Mouse (Mus musculus) kidney, embryonic 15.5 days (tissue): ENCODE results near the gene Pih1d2. TPM values are rescaled to one million over a fixed set of nuclear protein-coding genes. Genes with fewer than 3 reads are reported as not detected.

ENCODE experiments used
- ATAC-seq: fragments of 200-750 bp; cut with Nextera tagmentation; replicated peaks from 2 replicates; pipeline ENCODE4 v1.8.0; 2017; ENCODE audit warnings: moderate TSS enrichment; ENCODE audit not compliant: low FRiP score
- H3K27ac ChIP-seq: fragments of 300-500 bp; sonication (generic); 2 replicates; pipeline ENCODE4 v1.5.1; 2015; ENCODE audit warnings: mild to moderate bottlenecking, inconsistent platforms
- H3K27me3 ChIP-seq: fragments of 300-500 bp; sonication (generic); 2 replicates; pipeline ENCODE4 v1.6.1; 2015; ENCODE audit warnings: inconsistent platforms
- H3K36me3 ChIP-seq: fragments of 300-500 bp; sonication (generic); 2 replicates; pipeline ENCODE4 v1.6.1; 2015; ENCODE audit warnings: inconsistent platforms
- H3K4me1 ChIP-seq: fragments of 300-500 bp; sonication (generic); 2 replicates; pipeline ENCODE4 v1.6.1; 2015; ENCODE audit warnings: inconsistent platforms
- H3K4me2 ChIP-seq: fragments of 300-500 bp; sonication (generic); 2 replicates; pipeline ENCODE4 v1.6.1; 2015; ENCODE audit warnings: moderate library complexity, mild to moderate bottlenecking, inconsistent platforms
- H3K4me3 ChIP-seq: fragments of 300-500 bp; sonication (generic); replicated peaks from 2 replicates; pipeline ENCODE4 v1.5.1; 2015; ENCODE audit warnings: mild to moderate bottlenecking, inconsistent platforms
- H3K9ac ChIP-seq: fragments of 300-500 bp; sonication (generic); 2 replicates; pipeline ENCODE4 v1.6.1; 2015; ENCODE audit warnings: mild to moderate bottlenecking, inconsistent platforms
- H3K9me3 ChIP-seq: fragments of 300-500 bp; sonication (generic); replicated peaks from 2 replicates; pipeline ENCODE4 v1.6.1; 2016; ENCODE audit warnings: inconsistent platforms
- WGBS: fragments of 180-500 bp; shearing (Covaris S2); methylation state at CpG from one replicate; pipeline ENCODE4 v1.1.7; 2015; ENCODE audit warnings: mixed read lengths; 5-methylcytosine and 5-hydroxymethylcytosine counted together
- polyA plus RNA-seq: library from polyadenylated mRNA; unstranded; fragments of >200 nt; fragmentation: Nextera tagmentation; extraction: Ambion mirVana; gene quantifications from 2 replicates; pipeline ENCODE4 v1.2.1, GENCODE M21; 2015

Pih1d2 gene
- polyA plus RNA-seq, 1 experiment from 2014 or later: 4.9 TPM

DNA sequence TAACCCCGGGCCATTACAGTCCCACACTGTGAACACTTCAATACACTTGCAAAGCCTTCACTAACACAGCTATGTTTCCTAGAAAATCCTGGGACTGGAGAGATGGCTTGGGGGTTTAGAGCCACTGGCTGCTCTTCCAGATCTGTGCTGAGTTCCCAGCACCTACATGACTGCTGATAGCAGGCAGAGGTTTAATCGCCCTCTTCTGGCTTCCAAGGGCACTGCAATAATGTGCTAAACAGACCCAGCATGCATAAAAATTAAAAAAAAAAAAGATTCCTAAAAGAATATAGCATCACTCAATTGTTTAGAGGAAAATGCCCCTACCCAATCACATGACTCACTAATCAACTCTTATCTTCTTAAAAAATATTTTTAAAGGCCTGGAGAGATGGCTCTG is 15.9 kb downstream of the Pih1d2 start:
- no peaks in the 10 kb centered on the region for H3K27me3 ChIP-seq
- no peaks in the 10 kb centered on the region for H3K4me1 ChIP-seq
- 69% methylated on average over 2 of the region's 2 CpGs for WGBS
- H3K36me3 ChIP-seq: peaks cover 52% of the 10 kb centered on the region
- no peak overlapping the region for H3K4me2 ChIP-seq
- H3K27ac ChIP-seq: no peak overlapping the region
- H3K4me3 ChIP-seq: no peak overlapping the region
- no peak for ATAC-seq
- H3K9me3 ChIP-seq: no peaks in the 10 kb centered on the region
- no peak overlapping the region for H3K9ac ChIP-seq

DNA sequence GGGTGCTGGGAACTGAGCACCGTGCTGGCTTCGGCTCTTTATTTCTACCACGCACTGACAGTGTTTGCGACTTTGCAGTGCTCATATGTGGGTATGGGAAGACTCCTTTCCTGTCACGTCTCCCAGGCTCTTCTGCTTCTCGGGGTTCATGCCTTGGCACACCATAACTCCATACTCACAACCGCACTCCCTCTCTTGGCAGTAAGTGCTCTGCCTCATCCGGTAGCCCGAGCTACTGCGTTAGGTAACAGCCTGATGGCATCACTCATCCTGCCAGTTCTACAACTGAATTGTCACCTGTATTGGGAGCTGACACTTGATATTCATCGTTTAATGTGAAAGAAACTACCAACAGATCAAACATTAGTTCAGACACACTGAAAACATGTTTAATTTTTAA is 17.1 kb downstream of the Pih1d2 start:
- WGBS: 95% methylated on average over 11 of the region's 11 CpGs
- Histone ChIP-seq H3K27me3 (no peaks in the 10 kb centered on the region), H3K4me1 (no peaks in the 10 kb centered on the region), H3K9ac (no peak overlapping the region), H3K36me3 (peaks cover 64% of the 10 kb centered on the region), H3K9me3 (no peaks in the 10 kb centered on the region), H3K27ac (no peak overlapping the region), H3K4me3 (no peak overlapping the region), H3K4me2 (no peak overlapping the region)
- no peak for ATAC-seq

DNA sequence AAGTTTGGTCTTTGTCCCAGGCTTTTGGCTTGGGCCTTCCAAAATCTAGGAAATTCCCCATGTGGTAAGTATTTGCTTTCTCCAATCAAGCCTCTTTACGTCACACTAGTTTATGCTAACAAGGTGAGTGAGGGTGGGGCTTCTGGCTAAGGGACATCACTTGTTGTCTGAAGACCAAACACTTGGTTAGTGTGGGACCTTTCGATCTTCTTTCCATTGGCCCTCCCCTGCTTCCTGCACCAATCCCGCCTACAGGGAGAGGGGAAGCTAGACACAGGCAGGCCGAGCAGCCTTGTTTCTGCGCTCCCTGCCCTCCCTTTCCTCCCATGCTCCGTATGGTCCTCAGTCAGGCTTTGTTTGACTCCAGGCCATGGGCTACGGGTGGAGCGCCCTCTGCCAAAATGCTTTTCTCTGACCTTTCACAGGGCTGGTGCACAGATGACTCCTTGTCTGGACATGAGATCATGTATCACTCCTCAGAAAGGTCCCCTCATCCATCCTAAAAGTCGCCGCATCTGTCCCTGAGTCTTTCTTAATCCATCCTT is 29.8 kb downstream of the Pih1d2 start:
- Histone ChIP-seq H3K9me3 (no peaks in the 10 kb centered on the region), H3K4me1 (no peaks in the 10 kb centered on the region), H3K4me2 (no peak overlapping the region), H3K27me3 (no peaks in the 10 kb centered on the region), H3K36me3 (peaks cover 95% of the 10 kb centered on the region), H3K27ac (no peak overlapping the region), H3K4me3 (no peak overlapping the region), H3K9ac (no peak overlapping the region)
- ATAC-seq: no peak
- WGBS: 83% methylated on average over 10 of the region's 10 CpGs

DNA sequence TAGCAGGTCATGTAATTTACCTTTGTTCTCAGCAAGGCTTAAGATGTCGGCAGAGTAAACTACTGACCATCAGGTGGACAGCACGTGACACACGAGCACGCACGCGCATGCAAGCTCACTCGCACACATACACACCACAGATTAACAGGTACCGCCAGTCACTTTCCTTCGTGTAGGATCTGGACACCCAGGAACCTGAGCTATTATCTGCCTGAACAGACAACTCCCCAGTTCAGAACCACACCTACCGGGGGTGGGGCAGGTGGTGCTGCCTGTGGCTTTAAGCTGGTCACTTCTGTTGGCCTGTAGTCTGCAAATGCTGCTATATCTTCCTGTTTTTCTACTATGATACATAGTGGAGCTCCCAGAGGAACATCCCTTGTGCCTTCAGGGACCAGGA is 33.4 kb downstream of the Pih1d2 start:
- H3K4me3 ChIP-seq: no peak overlapping the region
- no peak overlapping the region for H3K4me2 ChIP-seq
- H3K27me3 ChIP-seq: no peaks in the 10 kb centered on the region
- no peaks in the 10 kb centered on the region for H3K4me1 ChIP-seq
- no peak overlapping the region for H3K27ac ChIP-seq
- H3K36me3 ChIP-seq: peaks cover 96% of the 10 kb centered on the region
- WGBS: 95% methylated on average over 10 of the region's 10 CpGs
- ATAC-seq: no peak
- H3K9ac ChIP-seq: no peak overlapping the region
- no peaks in the 10 kb centered on the region for H3K9me3 ChIP-seq

DNA sequence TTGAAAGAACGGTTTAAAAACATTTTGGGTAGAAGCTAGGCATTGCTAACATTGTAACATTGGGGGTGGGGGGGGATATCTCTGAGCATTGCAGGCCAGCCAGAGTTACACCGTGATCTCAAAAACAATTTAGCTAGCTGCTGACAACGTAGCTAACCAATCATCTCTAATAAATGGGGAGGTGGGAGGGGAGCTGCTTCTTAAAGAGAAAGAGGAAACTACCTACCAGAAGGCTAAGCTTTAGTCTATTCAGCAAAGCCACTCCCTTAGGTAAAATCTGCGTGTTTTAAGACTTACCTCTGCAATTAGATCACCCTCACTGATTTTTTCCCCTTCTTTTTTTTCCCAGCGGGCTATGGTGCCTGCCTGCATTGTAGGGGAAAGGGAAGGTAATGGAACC is 41.3 kb downstream of the Pih1d2 start:
- peak overlapping the region; percentile 79 for H3K4me3 ChIP-seq
- no peak for ATAC-seq
- peaks cover 42% of the 10 kb centered on the region for H3K36me3 ChIP-seq
- H3K4me1 ChIP-seq: peaks cover 17% of the 10 kb centered on the region
- H3K27ac ChIP-seq: peak overlapping the region; percentile 94
- H3K9ac ChIP-seq: peak overlapping the region; percentile 90
- peak overlapping the region; percentile 79 for H3K4me2 ChIP-seq
- 21% methylated on average over 5 of the region's 5 CpGs for WGBS
- H3K27me3 ChIP-seq: no peaks in the 10 kb centered on the region
- no peaks in the 10 kb centered on the region for H3K9me3 ChIP-seq

DNA sequence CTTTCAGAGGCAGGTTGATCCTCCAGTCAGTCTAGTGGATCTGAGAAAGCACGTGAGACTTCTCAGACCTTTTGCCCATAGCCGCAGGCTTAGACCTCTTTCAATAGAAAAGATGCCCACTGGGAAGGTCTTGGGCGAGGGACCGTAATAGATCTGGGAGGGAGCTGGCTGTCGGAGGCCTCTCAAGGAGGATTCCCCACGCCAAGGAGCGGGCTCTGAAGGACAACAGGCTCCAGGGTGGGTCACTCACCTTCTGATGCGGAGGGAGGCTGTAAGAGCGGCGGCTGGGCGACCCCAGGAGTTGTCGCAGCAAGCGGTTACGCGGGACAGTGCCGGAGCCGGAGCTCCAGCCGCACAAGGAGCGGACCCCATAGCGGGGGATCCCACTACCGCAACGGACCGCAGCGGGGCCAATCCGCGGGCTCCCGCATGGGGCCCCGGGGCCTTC is 41.8 kb downstream of the Pih1d2 start:
- peaks cover 36% of the 10 kb centered on the region for H3K36me3 ChIP-seq
- WGBS: 0% methylated on average over 28 of the region's 28 CpGs
- peak overlapping the region; percentile 90 for H3K9ac ChIP-seq
- peak overlapping the region; percentile 79 for H3K4me2 ChIP-seq
- ATAC-seq: peak; percentile 81
- H3K4me1 ChIP-seq: peaks cover 17% of the 10 kb centered on the region
- H3K4me3 ChIP-seq: peak overlapping the region; percentile 79
- no peaks in the 10 kb centered on the region for H3K9me3 ChIP-seq
- peak overlapping the region; percentile 94 for H3K27ac ChIP-seq
- no peaks in the 10 kb centered on the region for H3K27me3 ChIP-seq

DNA sequence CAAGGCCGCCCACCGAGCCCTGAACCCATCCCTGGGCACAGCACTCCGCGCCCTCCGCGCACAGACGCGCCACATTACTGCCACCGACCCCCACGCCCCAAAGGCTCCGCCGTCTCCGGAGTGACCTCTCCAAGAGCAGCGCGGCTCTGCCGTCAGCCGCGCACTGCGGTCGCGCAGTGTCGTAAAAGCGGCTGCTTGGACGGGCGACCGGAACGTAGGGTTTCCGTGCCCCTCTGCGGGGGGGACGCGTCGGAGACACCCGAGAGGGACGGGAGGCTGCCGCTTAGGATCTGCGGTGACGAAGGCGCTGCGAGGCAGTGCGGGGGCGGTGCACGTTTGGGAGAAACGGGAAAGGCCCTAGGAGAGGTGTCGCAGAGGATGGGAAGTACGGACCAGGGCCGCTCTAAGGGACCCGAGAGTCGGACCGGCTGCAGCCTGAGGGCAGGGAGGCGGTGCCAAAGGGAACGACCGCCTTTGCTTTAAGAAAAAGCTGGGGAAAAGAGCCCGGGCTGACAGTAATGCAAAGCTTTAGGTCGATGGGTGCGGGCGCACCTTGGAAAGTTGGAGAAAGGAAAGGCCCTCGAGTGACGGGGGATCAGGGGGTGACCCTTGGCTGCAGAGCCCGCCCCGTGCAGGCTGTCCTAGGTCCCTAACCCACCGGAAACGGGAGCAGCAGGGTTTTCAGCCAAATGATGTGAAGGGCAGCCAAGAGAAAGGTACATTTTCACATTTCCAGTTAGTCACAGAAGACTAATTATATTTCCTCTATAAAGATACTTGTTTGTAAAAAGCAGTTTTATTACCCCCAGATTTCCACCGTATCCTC is 42.5 kb downstream of the Pih1d2 start, which contains the start of gene Dlat:
Dlat (minus strand) TSS at position 389 of the 826 bp plus-strand sequence.
- Histone ChIP-seq H3K27me3 (no peaks in the 10 kb centered on the region), H3K27ac (peak within 1 kb of the TSS; percentile 94), H3K4me3 (peak within 1 kb of the TSS; percentile 79), H3K4me2 (peak within 1 kb of the TSS; percentile 79), H3K9ac (peak within 1 kb of the TSS; percentile 90), H3K9me3 (no peaks in the 10 kb centered on the region), H3K4me1 (peaks cover 17% of the 10 kb centered on the region), H3K36me3 (peaks cover 32% of the 10 kb centered on the region)
- ATAC-seq: peak; percentile 91
- WGBS: under 1% methylated on average over 63 of the region's 63 CpGs

DNA sequence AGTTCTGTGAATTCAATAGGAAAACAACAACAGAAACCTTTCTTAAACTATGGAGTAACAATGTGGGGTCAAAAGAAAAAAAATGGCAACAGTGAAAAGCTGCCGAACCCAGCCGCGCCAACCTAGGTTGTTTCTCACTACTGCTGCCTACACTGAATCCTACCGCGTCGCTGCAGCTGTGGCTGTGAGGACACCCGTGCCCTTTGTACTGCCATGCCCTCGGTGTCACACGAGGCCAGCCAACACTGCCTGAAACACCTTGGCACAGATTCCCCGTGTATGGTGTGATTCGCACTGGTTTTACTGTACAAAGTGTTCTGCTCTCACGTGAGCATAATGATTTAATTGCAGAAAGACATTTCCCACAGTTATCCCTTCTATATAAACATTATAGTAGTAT is 43.3 kb downstream of the Pih1d2 start:
- Histone ChIP-seq H3K4me1 (peaks cover 17% of the 10 kb centered on the region), H3K27me3 (no peaks in the 10 kb centered on the region), H3K9me3 (no peaks in the 10 kb centered on the region), H3K4me3 (peak overlapping the region; percentile 79), H3K27ac (0 out of 2 replicates have a peak overlapping the region, but pooled peaks have one; percentile 94), H3K4me2 (peak overlapping the region; percentile 79), H3K9ac (peak overlapping the region; percentile 21; the same call in 1 of the 2 replicates), H3K36me3 (peaks cover 24% of the 10 kb centered on the region)
- ATAC-seq: no peak
- 11% methylated on average over 12 of the region's 12 CpGs for WGBS

DNA sequence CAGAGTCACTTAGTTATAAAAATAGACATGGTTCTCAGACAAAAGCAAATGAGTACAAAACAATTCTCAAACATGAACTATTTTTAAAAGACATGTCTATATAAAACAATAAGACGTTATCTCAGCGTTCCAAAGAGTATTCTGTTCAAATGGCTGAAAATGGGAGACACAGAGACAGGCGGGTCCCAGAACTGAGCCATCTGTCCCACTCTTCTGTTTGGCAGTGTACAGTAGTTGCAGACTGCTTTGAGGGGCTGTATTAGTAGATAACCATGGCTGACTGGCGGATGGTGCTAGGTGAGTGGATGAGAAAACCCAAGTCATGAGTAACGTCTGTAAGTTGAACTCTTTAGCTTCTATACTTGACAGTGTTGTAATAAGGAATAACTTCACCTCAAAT is 47.7 kb downstream of the Pih1d2 start:
- Histone ChIP-seq H3K27me3 (no peaks in the 10 kb centered on the region), H3K4me1 (peaks cover 6% of the 10 kb centered on the region), H3K9me3 (no peaks in the 10 kb centered on the region), H3K4me3 (no peak overlapping the region), H3K27ac (no peak overlapping the region), H3K36me3 (peaks cover 12% of the 10 kb centered on the region; the same call in 1 of the 2 replicates), H3K4me2 (no peak overlapping the region), H3K9ac (no peak overlapping the region)
- no peak for ATAC-seq
- 89% methylated on average over 5 of the region's 5 CpGs for WGBS

DNA sequence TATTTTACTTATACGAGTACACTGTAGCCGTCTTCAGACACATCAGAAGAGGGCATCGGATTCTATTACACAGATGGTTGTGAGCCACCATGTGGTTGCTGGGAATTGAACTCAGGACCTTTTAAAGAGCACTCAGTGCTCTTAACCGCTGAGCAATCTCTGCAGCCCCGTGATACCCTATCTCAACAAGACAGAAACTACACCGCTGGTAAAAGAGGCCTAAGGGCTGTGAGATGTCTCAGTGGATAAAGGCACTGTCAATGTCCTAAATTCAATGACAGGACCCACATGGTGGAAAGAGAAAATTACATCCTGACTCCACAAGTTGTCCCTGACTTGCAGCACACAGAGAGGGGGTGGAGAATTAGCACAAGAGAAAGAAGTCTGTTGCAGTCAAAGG is 49.3 kb downstream of the Pih1d2 start:
- Histone ChIP-seq H3K4me1 (no peaks in the 10 kb centered on the region), H3K4me2 (no peak overlapping the region), H3K27ac (no peak overlapping the region), H3K4me3 (no peak overlapping the region), H3K36me3 (peaks cover 12% of the 10 kb centered on the region; the same call in 1 of the 2 replicates), H3K9ac (no peak overlapping the region), H3K9me3 (no peaks in the 10 kb centered on the region), H3K27me3 (no peaks in the 10 kb centered on the region)
- ATAC-seq: no peak
- 84% methylated on average over 6 of the region's 6 CpGs for WGBS

DNA sequence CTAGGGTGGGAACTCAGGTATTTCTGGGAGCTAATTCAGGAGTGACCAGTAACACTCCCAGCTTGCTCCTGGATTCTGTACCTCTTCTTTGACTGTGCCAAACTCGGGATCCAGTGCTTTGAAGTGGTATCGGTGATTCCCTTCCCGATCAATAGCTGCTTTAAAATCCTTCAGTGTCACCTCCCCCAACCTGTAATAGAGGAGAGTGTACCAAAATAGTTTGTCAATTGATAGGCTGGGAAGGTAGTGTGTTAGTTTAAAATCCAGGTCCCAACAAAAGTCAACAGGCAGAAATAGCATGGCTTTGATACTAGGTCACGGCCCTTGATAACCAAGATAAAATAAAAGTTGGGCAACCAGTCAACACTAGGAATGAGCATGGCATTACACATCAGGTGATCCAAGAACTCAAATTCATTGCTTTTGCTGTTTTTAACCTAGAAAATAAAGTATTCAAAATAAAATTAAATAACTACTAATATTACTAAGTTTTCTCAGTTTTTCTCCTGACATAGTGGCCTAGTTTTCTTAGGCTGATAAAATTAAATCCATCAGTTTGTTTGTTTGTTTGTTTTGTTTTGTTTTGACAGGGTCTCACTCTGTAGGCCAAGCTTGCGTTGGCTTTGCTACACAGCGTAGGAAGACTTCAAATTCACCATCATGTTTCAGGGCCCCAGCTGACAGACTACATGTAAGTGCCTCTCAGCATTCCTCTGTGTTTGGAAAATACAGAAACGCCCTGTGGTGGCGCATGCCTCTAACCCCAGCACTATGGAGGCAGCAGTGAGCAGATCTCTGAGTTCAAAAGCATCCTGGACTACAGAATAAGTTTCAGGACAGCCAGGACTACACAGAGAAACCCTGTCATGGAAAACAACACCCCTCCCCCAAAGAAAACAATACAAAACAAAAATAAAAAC is 50.7 kb downstream of the Pih1d2 start:
- no peaks in the 10 kb centered on the region for H3K4me1 ChIP-seq
- ATAC-seq: no peak
- H3K4me3 ChIP-seq: no peak overlapping the region
- no peak overlapping the region for H3K9ac ChIP-seq
- peaks cover 12% of the 10 kb centered on the region; the same call in 1 of the 2 replicates for H3K36me3 ChIP-seq
- H3K9me3 ChIP-seq: no peaks in the 10 kb centered on the region
- no peak overlapping the region for H3K27ac ChIP-seq
- no peak overlapping the region for H3K4me2 ChIP-seq
- H3K27me3 ChIP-seq: no peaks in the 10 kb centered on the region
- 81% methylated on average over 8 of the region's 8 CpGs for WGBS
